Mouse (Mus musculus) hindbrain, embryonic 13.5 days (tissue): ENCODE data around the gene Rcn2. TPM values are rescaled to one million over a fixed set of nuclear protein-coding genes. Genes with fewer than 3 reads are reported as not detected.
"Not testable (repeated sequence)": the region's sequence is repeated elsewhere in the genome, so short reads cannot be mapped to it uniquely, and the experiment has no call there.

Experiments used
- ATAC-seq: fragments of 200-750 bp; cut with Nextera tagmentation; 2 replicates; pipeline ENCODE4 v1.8.0; 2017; ENCODE audit warnings: moderate TSS enrichment; ENCODE audit not compliant: low FRiP score
- H3K27ac ChIP-seq: fragments of 300-500 bp; sonication (generic); 2 replicates; pipeline ENCODE4 v1.5.1; 2015; ENCODE audit warnings: inconsistent platforms, mild to moderate bottlenecking, moderate library complexity
- H3K27me3 ChIP-seq: fragments of 300-500 bp; sonication (generic); 2 replicates; pipeline ENCODE4 v1.6.1; 2015; ENCODE audit warnings: mild to moderate bottlenecking, inconsistent platforms
- H3K36me3 ChIP-seq: fragments of 300-500 bp; sonication (generic); 2 replicates; pipeline ENCODE4 v1.6.1; 2015; ENCODE audit warnings: mild to moderate bottlenecking, inconsistent platforms
- H3K4me1 ChIP-seq: fragments of 300-500 bp; sonication (generic); replicated peaks from 2 replicates; pipeline ENCODE4 v1.6.1; 2015; ENCODE audit warnings: inconsistent platforms
- H3K4me2 ChIP-seq: fragments of 300-500 bp; sonication (generic); 2 replicates; pipeline ENCODE4 v1.6.1; 2015; ENCODE audit warnings: inconsistent platforms, mild to moderate bottlenecking, moderate library complexity
- H3K4me3 ChIP-seq: fragments of 300-500 bp; sonication (generic); 2 replicates; pipeline ENCODE4 v1.5.1; 2015; ENCODE audit warnings: mild to moderate bottlenecking, inconsistent platforms
- H3K9ac ChIP-seq: fragments of 300-500 bp; sonication (generic); 2 replicates; pipeline ENCODE4 v1.6.1; 2015; ENCODE audit warnings: mild to moderate bottlenecking, inconsistent platforms
- H3K9me3 ChIP-seq: fragments of 300-500 bp; sonication (generic); 2 replicates; pipeline ENCODE4 v1.6.1; 2016; ENCODE audit warnings: inconsistent platforms
- WGBS: fragments of 180-500 bp; shearing (Covaris S2); methylation state at CpG from one replicate; pipeline ENCODE4 v1.1.7; 2015; 5-methylcytosine and 5-hydroxymethylcytosine counted together
- polyA plus RNA-seq: library from polyadenylated mRNA; unstranded; fragments of >200 nt; fragmentation: Nextera tagmentation; extraction: Ambion mirVana; gene quantifications from 2 replicates; pipeline ENCODE4 v1.2.1, GENCODE M21; 2015

Gene Rcn2
- polyA plus RNA-seq, result 296 and 301 TPM in 2 replicates

- Histone ChIP-seq H3K27me3 (no peaks in the 10 kb centered on the region), H3K27ac (peak within 1 kb of the TSS; percentile 98), H3K9ac (peak within 1 kb of the TSS; percentile 98), H3K9me3 (no peaks in the 10 kb centered on the region), H3K4me2 (peak within 1 kb of the TSS; percentile 71), H3K4me1 (peaks cover 22% of the 10 kb centered on the region), H3K36me3 (peaks cover 22% of the 10 kb centered on the region), H3K4me3 (peak within 1 kb of the TSS; percentile 80)
- ATAC-seq, result peak; percentile 100
- WGBS, result 2% methylated on average over 47 of the region's 49 CpGs
Observed at GRCm38 (mm10) chr9:56041372-56042180, at the start of gene Rcn2. Gene Rcn2, plus strand, starts transcription at chr9:56041845.

GRCm38 (mm10) chr9:56004679-56005078 lies 37.0 kb upstream of the Rcn2 start:
- H3K27me3 ChIP-seq, H3K36me3 ChIP-seq, H3K4me1 ChIP-seq, H3K9ac ChIP-seq, H3K4me2 ChIP-seq, H3K27ac ChIP-seq, H3K9me3 ChIP-seq, H3K4me3 ChIP-seq, ATAC-seq: not testable (repeated sequence)
- 56% methylated on average over 2 of the region's 2 CpGs for WGBS

GRCm38 (mm10) chr9:56010450-56010849 lies 31.2 kb upstream of the Rcn2 start, which contains the start of gene 4930563M21Rik:
Gene 4930563M21Rik, minus strand, starts transcription at chr9:56010550.
- H3K27me3 ChIP-seq, result no peaks in the 10 kb centered on the region
- H3K27ac ChIP-seq, result no peak within 1 kb of the TSS
- no peak for ATAC-seq

GRCm38 (mm10) chr9:56024772-56025171 lies 16.9 kb upstream of the Rcn2 start:
- no peaks in the 10 kb centered on the region for H3K4me1 ChIP-seq
- H3K4me3 ChIP-seq, result no peak overlapping the region
- H3K9ac ChIP-seq, result no peak overlapping the region
- no peak overlapping the region for H3K27ac ChIP-seq
- H3K4me2 ChIP-seq, result no peak overlapping the region
- no peaks in the 10 kb centered on the region for H3K36me3 ChIP-seq
- no peaks in the 10 kb centered on the region for H3K27me3 ChIP-seq
- 62% methylated on average over 2 of the region's 2 CpGs for WGBS
- no peak for ATAC-seq
- H3K9me3 ChIP-seq, result no peaks in the 10 kb centered on the region

More at GRCm38 (mm10) chr9:56010450-56010849, 31.2 kb upstream of the Rcn2 start, which contains the start of gene 4930563M21Rik:
- no peak within 1 kb of the TSS for H3K4me2 ChIP-seq
- H3K4me1 ChIP-seq, result no peaks in the 10 kb centered on the region
- WGBS, result 82% methylated on average over 4 of the region's 4 CpGs
- H3K36me3 ChIP-seq, result no peaks in the 10 kb centered on the region
- no peak within 1 kb of the TSS for H3K4me3 ChIP-seq
- no peaks in the 10 kb centered on the region for H3K9me3 ChIP-seq
- H3K9ac ChIP-seq, result no peak within 1 kb of the TSS

GRCm38 (mm10) chr9:56027292-56027691 lies 14.4 kb upstream of the Rcn2 start:
- H3K9me3 ChIP-seq, result no peaks in the 10 kb centered on the region
- H3K9ac ChIP-seq, result no peak overlapping the region
- no peaks in the 10 kb centered on the region for H3K4me1 ChIP-seq
- no peaks in the 10 kb centered on the region for H3K27me3 ChIP-seq
- H3K27ac ChIP-seq, result no peak overlapping the region
- H3K4me3 ChIP-seq, result no peak overlapping the region
- no peaks in the 10 kb centered on the region for H3K36me3 ChIP-seq
- 90% methylated on average over 16 of the region's 16 CpGs for WGBS
- no peak for ATAC-seq
- no peak overlapping the region for H3K4me2 ChIP-seq

GRCm38 (mm10) chr9:56032219-56032618 lies 9.4 kb upstream of the Rcn2 start:
- 77% methylated on average over 3 of the region's 3 CpGs for WGBS
- H3K27ac ChIP-seq, result no peak overlapping the region
- no peak overlapping the region for H3K4me3 ChIP-seq
- H3K36me3 ChIP-seq, result no peaks in the 10 kb centered on the region
- no peak for ATAC-seq
- H3K9me3 ChIP-seq, result no peaks in the 10 kb centered on the region
- H3K27me3 ChIP-seq, result no peaks in the 10 kb centered on the region
- H3K4me1 ChIP-seq, result no peaks in the 10 kb centered on the region
- no peak overlapping the region for H3K9ac ChIP-seq
- no peak overlapping the region for H3K4me2 ChIP-seq

- ATAC-seq, result no peak; the same call in none of the 2 replicates
- Histone ChIP-seq H3K27me3 (no peaks in the 10 kb centered on the region), H3K36me3 (peaks cover 22% of the 10 kb centered on the region), H3K27ac (peak overlapping the region; percentile 98), H3K4me2 (peak overlapping the region; percentile 71), H3K9me3 (no peaks in the 10 kb centered on the region), H3K9ac (peak overlapping the region; percentile 98), H3K4me1 (peaks cover 22% of the 10 kb centered on the region), H3K4me3 (peak overlapping the region; percentile 80)
- WGBS, result under 1% methylated on average over 16 of the region's 16 CpGs
Observed at GRCm38 (mm10) chr9:56042181-56042621, 556 bp downstream of the Rcn2 start.

- no peak overlapping the region for H3K27ac ChIP-seq
- 88% methylated on average over 3 of the region's 3 CpGs for WGBS
- peaks cover 55% of the 10 kb centered on the region for H3K36me3 ChIP-seq
- no peaks in the 10 kb centered on the region; the same call in 1 of the 2 replicates for H3K4me1 ChIP-seq
- H3K9me3 ChIP-seq, result no peaks in the 10 kb centered on the region
- no peak overlapping the region for H3K4me3 ChIP-seq
- H3K9ac ChIP-seq, result no peak overlapping the region
- no peaks in the 10 kb centered on the region for H3K27me3 ChIP-seq
- ATAC-seq, result no peak
- H3K4me2 ChIP-seq, result no peak overlapping the region
Observed at GRCm38 (mm10) chr9:56053796-56054195, 12.2 kb downstream of the Rcn2 start.

GRCm38 (mm10) chr9:56056147-56056546 lies 14.5 kb downstream of the Rcn2 start:
- WGBS, result 97% methylated on average over 6 of the region's 6 CpGs
- Histone ChIP-seq H3K36me3 (peaks cover 70% of the 10 kb centered on the region), H3K27ac (no peak overlapping the region), H3K4me2 (no peak overlapping the region), H3K4me1 (no peaks in the 10 kb centered on the region; the same call in 1 of the 2 replicates), H3K9ac (no peak overlapping the region), H3K4me3 (no peak overlapping the region), H3K9me3 (no peaks in the 10 kb centered on the region), H3K27me3 (no peaks in the 10 kb centered on the region)
- no peak for ATAC-seq

GRCm38 (mm10) chr9:56062336-56062735 lies 20.7 kb downstream of the Rcn2 start:
- H3K4me1 ChIP-seq, result no peaks in the 10 kb centered on the region
- 97% methylated on average over 5 of the region's 5 CpGs for WGBS
- ATAC-seq, result no peak

GRCm38 (mm10) chr9:56065011-56065410 lies 23.4 kb downstream of the Rcn2 start:
- Histone ChIP-seq H3K27me3 (no peaks in the 10 kb centered on the region), H3K27ac (no peak overlapping the region), H3K4me3 (no peak overlapping the region), H3K36me3 (peaks cover 82% of the 10 kb centered on the region), H3K4me1 (no peaks in the 10 kb centered on the region), H3K9me3 (no peaks in the 10 kb centered on the region), H3K9ac (no peak overlapping the region), H3K4me2 (no peak overlapping the region)
- 86% methylated on average over 3 of the region's 3 CpGs for WGBS
- no peak for ATAC-seq

More at GRCm38 (mm10) chr9:56062336-56062735, 20.7 kb downstream of the Rcn2 start:
- Histone ChIP-seq H3K4me2 (no peak overlapping the region), H3K27me3 (no peaks in the 10 kb centered on the region), H3K27ac (no peak overlapping the region), H3K9ac (no peak overlapping the region), H3K9me3 (no peaks in the 10 kb centered on the region), H3K4me3 (no peak overlapping the region), H3K36me3 (peaks cover 87% of the 10 kb centered on the region)

GRCm38 (mm10) chr9:56067964-56068363 lies 26.3 kb downstream of the Rcn2 start:
- no peak overlapping the region for H3K4me3 ChIP-seq
- no peaks in the 10 kb centered on the region for H3K27me3 ChIP-seq
- peaks cover 75% of the 10 kb centered on the region for H3K36me3 ChIP-seq
- no peaks in the 10 kb centered on the region for H3K9me3 ChIP-seq
- H3K4me1 ChIP-seq, result no peaks in the 10 kb centered on the region
- WGBS, result 90% methylated on average over 4 of the region's 4 CpGs
- no peak overlapping the region for H3K4me2 ChIP-seq
- H3K27ac ChIP-seq, result no peak overlapping the region
- ATAC-seq, result no peak
- H3K9ac ChIP-seq, result no peak overlapping the region

GRCm38 (mm10) chr9:56068630-56069029 lies 27.0 kb downstream of the Rcn2 start:
- Histone ChIP-seq H3K27me3 (no peaks in the 10 kb centered on the region), H3K36me3 (peaks cover 69% of the 10 kb centered on the region), H3K4me2 (no peak overlapping the region), H3K9me3 (no peaks in the 10 kb centered on the region), H3K4me1 (no peaks in the 10 kb centered on the region), H3K4me3 (no peak overlapping the region), H3K27ac (no peak overlapping the region), H3K9ac (no peak overlapping the region)
- no peak for ATAC-seq
- WGBS, result 93% methylated on average over 1 of the region's 1 CpGs
